Mouse (Mus musculus): ENCODE data around the gene Arhgef40.
A peak's percentile ranks its signal among the peaks of the same experiment; 100 is the strongest.

Arhgef40 gene

GRCm38 (mm10) chr14:52005141-52005540 is 20.6 kb downstream of the Arhgef40 start:
- DNase-seq = no peak

GRCm38 (mm10) chr14:52005616-52006015 is 21.1 kb downstream of the Arhgef40 start:
- no peak for DNase-seq

GRCm38 (mm10) chr14:52006241-52006640 is 21.7 kb downstream of the Arhgef40 start:
- DNase-seq = peak; percentile 32

GRCm38 (mm10) chr14:52006771-52007170 is 22.3 kb downstream of the Arhgef40 start:
- no peak for DNase-seq

- peak; percentile 93 for DNase-seq
These were observed 24.0 kb downstream of the Arhgef40 start for GRCm38 (mm10) chr14:52008321-52009203.

- DNase-seq = no peak
These were observed 24.8 kb downstream of the Arhgef40 start for GRCm38 (mm10) chr14:52009361-52009760.

GRCm38 (mm10) chr14:52009841-52010240 is 25.3 kb downstream of the Arhgef40 start:
- no peak for DNase-seq

- peak; percentile 41 for DNase-seq
These were observed 26.1 kb downstream of the Arhgef40 start for GRCm38 (mm10) chr14:52010446-52011111.

- DNase-seq = no peak
These were observed 27.2 kb downstream of the Arhgef40 start for GRCm38 (mm10) chr14:52011683-52012082.

GRCm38 (mm10) chr14:52012085-52012484 is 27.6 kb downstream of the Arhgef40 start:
- no peak for DNase-seq

GRCm38 (mm10) chr14:52012553-52012952 is 28.0 kb downstream of the Arhgef40 start:
- no peak for DNase-seq

- DNase-seq = no peak
These were observed 28.6 kb downstream of the Arhgef40 start for GRCm38 (mm10) chr14:52013021-52013610.

GRCm38 (mm10) chr14:52013771-52014219 is 29.3 kb downstream of the Arhgef40 start:
- DNase-seq = peak; percentile 57

- DNase-seq = no peak
These were observed 29.8 kb downstream of the Arhgef40 start for GRCm38 (mm10) chr14:52014271-52014760.

- peak; percentile 80 for DNase-seq
These were observed 30.3 kb downstream of the Arhgef40 start for GRCm38 (mm10) chr14:52014761-52015311.

GRCm38 (mm10) chr14:52015445-52016100 is 31.1 kb downstream of the Arhgef40 start, which contains the start of gene Tmem253:
TSS of gene Tmem253 (plus strand) at chr14:52015658.
- no peak for DNase-seq

- DNase-seq = no peak
These were observed 32.3 kb downstream of the Arhgef40 start for GRCm38 (mm10) chr14:52016625-52017405.

- no peak for DNase-seq
These were observed 33.1 kb downstream of the Arhgef40 start for GRCm38 (mm10) chr14:52017662-52018061.

GRCm38 (mm10) chr14:52018248-52019050 is 33.9 kb downstream of the Arhgef40 start:
- DNase-seq = no peak

GRCm38 (mm10) chr14:52019051-52019589 is 34.6 kb downstream of the Arhgef40 start:
- no peak for DNase-seq
